Mouse (Mus musculus) spleen, postnatal 4 days (tissue): Measurements from ENCODE around the gene Arfgap2.
A peak's percentile ranks its signal among the peaks of the same experiment; 100 is the strongest.
"Not testable (repeated sequence)": the region's sequence is repeated elsewhere in the genome, so short reads cannot be mapped to it uniquely, and the experiment has no call there.

Experiments used
- DNase-seq, 2 experiments: peaks; one replicate each; pipeline ENCODE4 v3.0.0; 2022; ENCODE audit warnings: low spot score in 2 of 2

The Arfgap2 gene

GRCm38 (mm10) chr2:91264711-91265681 is at the start of gene Arfgap2:
Arfgap2 (plus strand) TSS chr2:91264974.
- peak; percentile 95 to 97 for DNase-seq

GRCm38 (mm10) chr2:91217032-91217431 is 47.7 kb upstream of the Arfgap2 start:
- DNase-seq, result no peak

GRCm38 (mm10) chr2:91220501-91220900 is 44.3 kb upstream of the Arfgap2 start:
- no peak for DNase-seq

- DNase-seq, result no peak
Observed at GRCm38 (mm10) chr2:91223614-91224013, 41.2 kb upstream of the Arfgap2 start.

- DNase-seq, result no peak
Observed at GRCm38 (mm10) chr2:91229735-91230134, 35.0 kb upstream of the Arfgap2 start.

DNA sequence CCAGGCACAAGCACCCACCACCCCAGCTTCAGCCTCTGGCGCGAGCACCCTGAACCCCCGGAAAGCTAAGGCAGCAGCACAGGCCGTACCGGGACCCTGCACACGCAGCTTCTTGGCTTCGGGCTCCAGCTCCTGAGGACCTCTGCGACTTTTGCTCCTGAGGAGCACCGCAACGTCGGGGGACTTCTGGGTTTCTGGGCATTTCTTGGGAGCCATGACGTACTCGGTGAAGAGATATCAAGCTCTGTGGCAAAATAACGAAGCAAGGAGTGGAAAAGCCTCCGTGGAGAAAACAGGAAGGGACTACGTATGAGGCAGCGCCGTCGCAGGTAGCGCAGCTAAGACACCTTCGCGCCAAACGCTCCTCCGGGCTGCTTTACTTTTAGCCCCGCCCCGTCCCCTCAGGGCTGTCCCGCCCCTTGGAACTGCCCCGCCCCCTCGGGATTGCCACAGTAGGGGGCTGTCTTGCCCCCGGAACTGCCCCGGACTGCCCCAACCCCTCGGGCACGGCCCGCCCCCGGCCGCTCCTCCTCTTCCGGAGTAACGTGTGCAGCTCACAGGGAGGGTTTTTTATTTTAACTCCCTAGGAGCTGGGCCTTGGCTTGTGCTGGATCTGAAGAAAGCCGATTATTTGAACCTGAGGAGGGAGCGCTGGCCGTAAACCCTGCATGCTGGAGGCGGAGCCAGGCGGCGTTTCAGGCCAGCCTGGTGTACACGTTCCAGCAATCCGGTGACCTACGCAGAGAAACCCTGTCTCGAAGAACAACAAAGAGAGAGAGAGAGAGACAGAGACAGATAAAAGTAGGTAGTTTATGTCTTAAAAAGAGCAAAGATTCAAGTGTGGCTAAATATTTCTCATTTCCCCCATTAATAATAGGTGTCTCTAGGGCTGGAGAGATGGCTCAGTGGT is 27.9 kb upstream of the Arfgap2 start, which contains the start of gene Ddb2:
Gene Ddb2 (minus strand): TSS at position 382 of the 910 bp plus-strand sequence.
- DNase-seq, result peak; percentile 93 to 97

DNA sequence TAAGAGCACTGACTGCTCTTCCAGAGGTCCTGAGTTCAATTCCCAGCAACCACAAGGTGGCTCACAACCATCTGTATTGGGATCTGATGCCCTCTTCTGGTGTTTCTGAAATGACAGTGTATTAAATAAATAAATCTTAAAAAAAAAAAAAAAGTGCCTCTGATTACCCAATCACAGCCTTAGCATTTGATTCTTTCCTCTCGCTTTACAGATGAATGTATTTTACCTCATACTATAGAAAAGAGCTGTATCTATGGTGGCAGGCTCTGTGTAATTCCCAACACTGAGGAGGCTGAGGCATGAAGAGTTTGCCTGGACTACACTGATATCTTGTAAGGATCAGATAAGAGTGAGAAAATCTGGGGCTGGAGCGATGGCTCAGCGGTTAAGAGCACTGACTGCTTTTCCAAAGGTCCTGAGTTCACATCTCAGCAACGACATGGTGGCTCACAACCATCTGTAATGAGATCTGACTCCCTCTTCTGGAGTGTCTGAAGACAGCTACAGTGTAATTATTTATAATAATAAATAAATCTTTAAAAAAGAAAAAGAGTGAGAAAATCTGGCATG is 27.2 kb upstream of the Arfgap2 start:
- not testable (repeated sequence) for DNase-seq

DNA sequence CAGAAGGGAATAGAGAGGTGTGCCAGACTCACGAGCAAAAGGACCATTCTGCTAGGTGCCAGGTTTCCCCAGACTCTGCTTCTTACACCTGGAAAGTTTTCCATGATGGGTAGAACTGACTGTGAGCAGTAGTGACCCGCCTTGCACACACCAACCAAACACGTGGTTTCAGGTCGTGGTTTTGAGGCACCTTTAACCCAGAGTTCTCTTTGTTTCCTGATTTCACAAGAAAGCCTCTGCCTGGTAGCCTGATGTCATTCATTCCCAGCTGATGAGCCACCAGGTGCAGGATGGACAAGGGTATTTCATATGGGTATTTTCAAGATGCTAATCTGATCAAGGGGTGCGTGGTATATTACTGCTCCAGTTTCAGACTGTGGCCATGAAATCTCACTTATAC is 22.2 kb upstream of the Arfgap2 start:
- no peak for DNase-seq

DNA sequence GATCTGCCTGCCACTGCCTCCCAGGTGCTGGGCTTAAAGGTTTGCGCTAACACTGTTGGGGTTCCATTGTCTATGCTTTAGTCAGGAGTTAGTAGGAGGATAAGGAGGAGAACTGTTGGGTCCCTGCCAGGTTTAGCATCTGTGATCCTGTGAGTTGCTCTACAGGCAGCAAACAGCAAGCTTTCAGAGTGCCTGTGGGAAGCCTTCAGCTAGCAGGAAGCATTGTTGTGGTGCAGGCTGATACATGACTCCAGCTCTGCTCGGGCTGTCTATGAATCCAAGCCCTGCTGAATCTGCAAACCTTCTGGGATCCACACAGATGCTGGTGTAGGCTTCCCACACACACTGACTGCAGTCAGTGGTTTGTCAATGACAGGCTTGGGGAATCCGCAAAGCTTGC is 21.4 kb upstream of the Arfgap2 start:
- no peak for DNase-seq

DNA sequence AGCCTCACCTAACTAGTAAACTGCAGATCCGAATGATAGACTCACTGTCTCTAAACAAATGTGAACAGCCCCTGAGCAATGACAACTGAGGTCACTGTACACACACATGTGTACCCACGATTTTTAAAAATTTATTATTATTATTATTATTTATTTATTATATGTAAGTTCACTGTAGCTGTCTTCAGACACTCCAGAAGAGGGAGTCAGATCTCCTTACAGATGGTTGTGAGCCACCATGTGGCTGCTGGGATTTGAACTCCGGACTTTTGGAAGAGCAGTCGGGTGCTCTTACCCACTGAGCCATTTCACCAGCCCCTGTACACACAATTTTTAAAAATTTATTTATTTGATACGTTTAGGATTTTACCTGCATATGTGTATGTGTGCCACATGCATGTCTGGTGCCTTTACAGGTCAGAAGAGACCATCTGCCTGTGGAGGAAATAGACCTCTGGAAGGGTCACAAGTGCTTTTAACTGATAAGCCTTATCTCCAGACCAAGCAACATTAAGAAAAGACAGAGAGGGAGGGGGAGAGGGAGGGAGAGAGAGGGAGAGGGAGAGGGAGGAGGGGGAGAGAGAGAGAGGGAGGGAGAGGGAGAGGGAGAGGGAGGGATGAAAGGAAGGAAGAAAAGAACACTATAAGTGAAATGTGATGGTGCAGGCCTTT is 20.1 kb upstream of the Arfgap2 start:
- no peak for DNase-seq

- no peak for DNase-seq
Observed at GRCm38 (mm10) chr2:91248366-91248765, 16.4 kb upstream of the Arfgap2 start.

GRCm38 (mm10) chr2:91252001-91252400 is 12.8 kb upstream of the Arfgap2 start:
- no peak for DNase-seq

DNA sequence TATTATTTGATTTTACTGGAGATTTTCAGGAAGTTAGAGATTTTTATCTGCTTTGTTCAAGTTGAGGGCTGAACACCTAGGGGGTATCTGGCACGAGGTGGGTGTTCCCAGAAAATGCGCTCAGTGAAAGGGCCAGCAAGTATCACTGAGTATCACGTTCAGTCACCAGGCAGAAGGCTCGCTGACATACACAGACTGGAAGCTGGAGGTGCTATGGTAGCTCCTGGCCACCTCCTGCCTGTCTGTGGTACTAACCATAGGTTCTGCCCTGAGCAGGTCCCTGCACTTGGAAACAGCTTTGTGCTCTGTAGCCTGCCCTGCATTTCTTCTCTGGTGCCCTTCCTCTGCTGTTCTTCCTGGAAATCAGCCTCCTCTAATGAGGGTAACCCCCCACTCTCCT is 12.3 kb upstream of the Arfgap2 start:
- DNase-seq, result no peak

DNA sequence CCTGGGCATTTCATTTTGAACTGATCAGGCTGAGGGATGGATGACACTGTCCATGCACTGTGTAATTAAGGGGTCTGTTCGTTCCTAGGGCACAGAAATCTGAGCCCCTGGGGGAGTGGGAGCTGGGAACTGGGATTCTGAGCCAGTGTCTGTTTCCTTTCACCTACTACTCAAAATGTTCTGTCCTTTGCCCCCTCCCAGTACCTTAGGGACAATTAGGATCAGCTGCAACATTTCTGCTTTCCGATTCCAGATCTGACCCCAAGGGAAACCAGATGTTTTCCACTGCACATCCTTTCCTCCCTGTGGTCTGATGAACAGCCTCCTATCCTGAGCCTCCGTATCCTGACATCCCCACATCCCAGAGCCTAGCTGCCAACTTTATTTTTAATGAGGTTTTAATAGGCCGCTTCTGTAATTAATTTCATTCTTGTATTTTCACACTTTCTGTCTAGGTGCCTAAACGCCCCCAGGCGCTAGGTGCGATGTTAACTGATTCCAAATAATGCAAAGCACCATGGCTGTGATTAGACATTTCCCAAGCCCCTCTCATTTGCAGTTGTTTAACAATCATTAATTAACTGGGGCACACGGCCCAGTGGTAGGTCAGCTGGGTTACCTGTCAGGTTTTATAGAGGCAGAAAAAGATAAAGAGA is 9.9 kb upstream of the Arfgap2 start:
- DNase-seq, result no peak

DNA sequence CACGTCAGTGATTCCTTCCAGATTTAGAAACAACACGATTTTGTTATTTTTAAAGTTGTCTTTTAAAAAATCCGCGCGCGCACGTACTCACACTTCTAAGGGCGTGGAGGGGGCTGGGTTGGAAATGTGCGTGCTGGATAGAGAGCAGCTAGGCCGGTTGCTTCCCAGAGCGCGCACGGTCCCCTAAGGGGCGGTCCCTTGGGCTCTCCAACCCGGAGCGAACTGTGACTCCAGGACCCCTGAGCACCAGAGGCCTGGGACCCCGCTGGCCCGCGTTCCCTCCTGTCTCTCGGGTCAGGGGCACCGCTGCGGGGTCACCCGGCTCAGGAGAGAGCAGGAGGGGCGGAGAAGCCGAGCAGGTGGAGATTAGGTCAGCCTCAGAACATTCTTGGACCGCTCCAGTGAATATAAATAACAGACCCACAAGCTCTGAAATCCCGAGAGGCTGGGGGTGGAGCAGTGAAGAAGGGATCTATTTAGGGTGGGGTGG is 9.1 kb upstream of the Arfgap2 start, which contains the start of gene Pacsin3:
Gene Pacsin3 (plus strand): TSS at position 294 of the 490 bp plus-strand sequence.
- DNase-seq, result no peak

GRCm38 (mm10) chr2:91256256-91257125 is 8.3 kb upstream of the Arfgap2 start:
- no peak for DNase-seq

DNA sequence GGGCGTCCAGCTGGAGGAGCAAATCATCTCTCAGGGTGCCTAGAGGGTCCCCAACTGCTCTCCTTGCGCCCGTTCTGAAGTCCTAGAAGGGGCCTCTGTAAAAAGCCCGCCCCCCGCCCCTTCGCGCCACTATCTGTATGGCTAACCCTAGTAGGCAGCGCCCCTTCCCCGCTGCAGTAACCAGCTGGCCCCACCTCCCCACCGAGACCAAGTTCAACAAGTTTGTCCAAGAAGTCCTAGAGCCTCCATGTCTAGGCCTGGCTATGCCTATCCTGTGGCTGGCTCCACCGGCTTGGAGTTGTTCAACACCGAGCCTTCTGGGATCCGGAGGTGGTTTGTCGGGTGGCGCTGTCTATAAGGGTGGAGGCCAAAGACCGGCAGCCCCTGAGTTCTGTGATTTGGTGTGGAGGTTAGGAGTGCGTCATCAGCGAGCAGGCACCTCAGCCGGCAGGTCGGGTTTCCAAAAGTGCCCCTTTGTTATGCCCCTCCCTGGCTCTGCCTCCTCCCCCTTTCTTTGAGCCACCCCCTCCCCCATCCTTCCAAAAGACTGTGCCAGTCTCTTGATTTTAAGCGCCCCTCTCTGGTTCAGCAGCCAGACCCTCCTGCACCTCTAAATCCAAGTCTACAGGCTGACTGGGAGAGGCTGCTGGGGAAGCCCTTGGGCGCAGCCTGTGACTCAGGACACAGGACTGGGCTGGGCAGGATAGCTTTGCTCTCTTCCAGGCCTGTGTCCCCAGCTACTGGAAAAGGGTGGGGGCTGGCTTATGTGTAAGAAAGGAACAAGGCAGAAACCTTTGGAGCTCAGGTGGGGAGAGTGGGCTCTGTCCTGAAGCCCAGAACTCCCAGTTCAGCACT is 7.4 kb upstream of the Arfgap2 start:
- DNase-seq, result no peak

- DNase-seq, result no peak
Observed at GRCm38 (mm10) chr2:91258054-91258453, 6.7 kb upstream of the Arfgap2 start.

GRCm38 (mm10) chr2:91258830-91259229 is 5.9 kb upstream of the Arfgap2 start:
- no peak for DNase-seq
